Mouse (Mus musculus): ENCODE data around the gene Mrgpra1. TPM values are rescaled to one million over a fixed set of nuclear protein-coding genes. Genes with fewer than 3 reads are reported as not detected.
"Not testable (repeated sequence)": the region's sequence is repeated elsewhere in the genome, so short reads cannot be mapped to it uniquely, and the experiment has no call there.

Mrgpra1 gene
- polyA plus RNA-seq (2012; rRNA removed) = not detected in 2 replicates

- DNase-seq (ENCODE audit: extremely low spot score in 1 of 2, low spot score in 1 of 2) = no peak
These were observed at the start of gene Mrgpra1 for GRCm38 (mm10) chr7:47354140-47354539. TSS of gene Mrgpra1 (minus strand) at chr7:47354240.

- no peak for DNase-seq (ENCODE audit: extremely low spot score in 1 of 2, low spot score in 1 of 2)
These were observed 47.1 kb upstream of the Mrgpra1 start for GRCm38 (mm10) chr7:47401125-47401524.

- no peak for DNase-seq (ENCODE audit: extremely low spot score in 1 of 2, low spot score in 1 of 2)
These were observed 5.6 kb downstream of the Mrgpra1 start for GRCm38 (mm10) chr7:47348421-47348820.

GRCm38 (mm10) chr7:47345905-47346478 lies 8.0 kb downstream of the Mrgpra1 start:
- no peak for DNase-seq (ENCODE audit: extremely low spot score in 1 of 2, low spot score in 1 of 2)

- DNase-seq (ENCODE audit: extremely low spot score in 1 of 2, low spot score in 1 of 2) = not testable (repeated sequence)
These were observed 12.2 kb downstream of the Mrgpra1 start for GRCm38 (mm10) chr7:47341887-47342286.

- DNase-seq (ENCODE audit: extremely low spot score in 1 of 2, low spot score in 1 of 2) = not testable (repeated sequence)
These were observed 12.7 kb downstream of the Mrgpra1 start for GRCm38 (mm10) chr7:47341389-47341788.

GRCm38 (mm10) chr7:47318299-47318698 lies 35.7 kb downstream of the Mrgpra1 start:
- DNase-seq (ENCODE audit: extremely low spot score in 1 of 2, low spot score in 1 of 2) = no peak

- DNase-seq (ENCODE audit: extremely low spot score in 1 of 2, low spot score in 1 of 2) = no peak
These were observed 41.8 kb downstream of the Mrgpra1 start for GRCm38 (mm10) chr7:47312289-47312688.

- DNase-seq (ENCODE audit: extremely low spot score in 1 of 2, low spot score in 1 of 2) = no peak
These were observed 44.2 kb downstream of the Mrgpra1 start for GRCm38 (mm10) chr7:47309855-47310254.

- DNase-seq (ENCODE audit: extremely low spot score in 1 of 2, low spot score in 1 of 2) = not testable (repeated sequence)
These were observed 49.4 kb downstream of the Mrgpra1 start for GRCm38 (mm10) chr7:47304661-47305060.

GRCm38 (mm10) chr7:47299612-47300011 lies 54.4 kb downstream of the Mrgpra1 start:
- DNase-seq (ENCODE audit: extremely low spot score in 1 of 2, low spot score in 1 of 2) = not testable (repeated sequence)

Other genes starting within 250 kb of the Mrgpra1 start
- 124 and 139 TPM in 2 replicates for gene Ptpn5, start 220.6 kb downstream of the Mrgpra1 start, polyA plus RNA-seq (2012; rRNA removed)
- not detected in 2 replicates for gene Mrgpra6, start 149.3 kb downstream of the Mrgpra1 start, polyA plus RNA-seq (2012; rRNA removed)
- gene Mrgpra9, start 101.4 kb downstream of the Mrgpra1 start, polyA plus RNA-seq (2012; rRNA removed) = not detected in 2 replicates
- not detected in 2 replicates for gene Mrgpra2a, start 97.9 kb upstream of the Mrgpra1 start, polyA plus RNA-seq (2012; rRNA removed)
- not detected in 2 replicates for gene Mrgpra2b, start 174.6 kb upstream of the Mrgpra1 start, polyA plus RNA-seq (2012; rRNA removed)
- gene Mrgpra3, start 247.1 kb upstream of the Mrgpra1 start, polyA plus RNA-seq (2012; rRNA removed) = not detected in 2 replicates

All from frontal cortex, adult 2 months (tissue).